Comparison of ENCODE assay signal across 9 mouse cellular contexts in the genomic region with DNA sequence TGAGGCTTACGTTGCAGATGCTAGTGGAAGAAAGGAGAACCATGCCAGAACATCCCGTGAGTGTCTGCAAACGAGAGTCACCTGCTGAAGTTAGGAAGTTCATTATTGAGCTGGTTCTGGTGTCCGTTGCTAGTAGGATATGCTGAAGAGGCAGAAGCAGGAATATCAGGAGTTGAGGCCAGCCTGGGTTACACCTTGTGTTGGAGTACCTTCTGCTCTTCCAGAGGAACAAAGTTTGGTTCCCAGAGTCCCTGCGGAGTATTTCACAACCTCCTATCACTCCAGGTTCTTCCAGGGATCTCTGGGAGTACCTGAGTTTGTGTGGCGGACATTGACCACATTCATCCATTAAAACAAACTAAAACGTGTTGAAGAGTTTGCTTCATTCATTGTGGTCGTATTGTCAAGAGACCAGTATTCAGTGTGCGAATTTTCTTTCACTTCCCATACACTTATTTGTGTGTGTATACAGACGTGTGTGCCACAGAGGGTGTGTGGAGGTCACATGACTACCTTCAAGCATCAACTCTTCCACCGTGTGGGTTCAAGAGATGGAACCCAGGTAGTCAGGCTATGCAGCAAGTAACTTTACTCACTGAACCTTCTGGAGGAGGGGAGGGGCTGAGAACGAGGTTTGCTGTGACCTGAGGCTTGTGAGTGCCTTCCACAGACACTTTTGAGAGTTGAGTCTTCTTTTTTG. TPM values are rescaled to one million over a fixed set of nuclear protein-coding genes. Genes with fewer than 3 reads are reported as not detected.
DNase-seq lines count a peak whose midpoint lies in the region; ATAC-seq and TF ChIP-seq lines count a peak whose summit lies in the region.
"Had no signal": no experiment of that assay in that cellular context is flagged by ENCODE, and none has a peak within 500 bp of the region (broad histone marks: within the 10 kb centered on the region; RNA-seq: fewer than 3 reads in every experiment).

No protein-coding gene starts in this region.

- H3K4me3 ChIP-seq in heart, embryonic 13.5 days = peak overlapping the region; percentile 75
- peak overlapping the region; percentile 88 for H3K4me3 ChIP-seq in ES-Bruce4 (ENCODE audit: low read depth, low read length)
- peak overlapping the region; percentile 79 for H3K4me3 ChIP-seq in hindbrain, embryonic 10.5 days
- peak overlapping the region; percentile 74 for H3K4me3 ChIP-seq in macrophage (ENCODE audit: inconsistent target)

- H3K27ac ChIP-seq in heart, embryonic 13.5 days (replicated peaks) = peak overlapping the region; percentile 63
- H3K27ac ChIP-seq in ES-Bruce4 (ENCODE audit: insufficient read depth, low read length) = no peak overlapping the region
- peak overlapping the region; percentile 93 for H3K27ac ChIP-seq in hindbrain, embryonic 10.5 days
- peak overlapping the region; percentile 64 for H3K27ac ChIP-seq in macrophage

- WGBS in heart, embryonic 13.5 days = 46% methylated on average over 12 of the region's 12 CpGs
- 57% methylated on average over 12 of the region's 12 CpGs for WGBS in hindbrain, embryonic 10.5 days
- 31% methylated on average over 12 of the region's 12 CpGs for WGBS in macrophage (ENCODE audit: missing documents)

- TF ChIP-seq CTCF in ES-Bruce4 (IDR thresholded peaks at IDR 0.05; ENCODE audit: low read depth, low read length) = no peak

- H3K79me2 ChIP-seq in macrophage (ENCODE audit: inconsistent target) = peaks cover 4% of the 10 kb centered on the region

- no peak for TF ChIP-seq EP300 in ES-Bruce4 (IDR thresholded peaks at IDR 0.05; ENCODE audit: insufficient read depth, low read depth, low read length)

- peak overlapping the region; percentile 87 for H3K4me2 ChIP-seq in heart, embryonic 13.5 days

- no peak for TF ChIP-seq POLR2A in ES-Bruce4 (IDR thresholded peaks at IDR 0.05; ENCODE audit: insufficient read depth, low read length)

- ATAC-seq in heart, embryonic 13.5 days (ENCODE audit: extremely low read depth, insufficient number of reproducible peaks, low FRiP score, low TSS enrichment) = no peak
- no peak for ATAC-seq in erythroid progenitor cell, adult 5-6 weeks (replicated peaks; ENCODE audit: low FRiP score, poor library complexity, severe bottlenecking)

- peaks cover 31% of the 10 kb centered on the region for H3K4me1 ChIP-seq in heart, embryonic 13.5 days
- no peaks in the 10 kb centered on the region for H3K4me1 ChIP-seq in ES-Bruce4 (ENCODE audit: control insufficient read depth, insufficient read depth, low read length)
- H3K4me1 ChIP-seq in hindbrain, embryonic 10.5 days (replicated peaks) = peaks cover 39% of the 10 kb centered on the region

- no peaks in the 10 kb centered on the region for H3K27me3 ChIP-seq in heart, embryonic 13.5 days (replicated peaks)
- H3K27me3 ChIP-seq in ES-Bruce4 (ENCODE audit: control insufficient read depth, insufficient read depth, low read length, poor library complexity, severe bottlenecking) = no peaks in the 10 kb centered on the region
- no peaks in the 10 kb centered on the region for H3K27me3 ChIP-seq in hindbrain, embryonic 10.5 days (ENCODE audit: insufficient read depth, poor library complexity, severe bottlenecking)
- H3K27me3 ChIP-seq: Patski had no signal

- H3K9me3 ChIP-seq in heart, embryonic 13.5 days = no peaks in the 10 kb centered on the region
- H3K9me3 ChIP-seq in ES-Bruce4 (replicated peaks; ENCODE audit: control insufficient read depth, insufficient read depth, low read length, poor library complexity, severe bottlenecking) = no peaks in the 10 kb centered on the region
- no peaks in the 10 kb centered on the region for H3K9me3 ChIP-seq in hindbrain, embryonic 10.5 days

- H3K36me3 ChIP-seq in heart, embryonic 13.5 days = peaks cover 36% of the 10 kb centered on the region
- peaks cover 29% of the 10 kb centered on the region for H3K36me3 ChIP-seq in ES-Bruce4 (ENCODE audit: control insufficient read depth, insufficient read depth, low read length, poor library complexity, severe bottlenecking)
- peaks cover 36% of the 10 kb centered on the region for H3K36me3 ChIP-seq in hindbrain, embryonic 10.5 days
- peaks cover 25% of the 10 kb centered on the region for H3K36me3 ChIP-seq in macrophage (ENCODE audit: inconsistent target)

- peak overlapping the region; percentile 92 for H3K9ac ChIP-seq in heart, embryonic 13.5 days
- peak overlapping the region; percentile 51 for H3K9ac ChIP-seq in ES-Bruce4 (ENCODE audit: low read depth, poor library complexity, severe bottlenecking)

- DNase-seq in heart, postnatal 4 days = no peak
- no peak for DNase-seq in hindbrain, embryonic 10.5 days (ENCODE audit: low spot score)
- DNase-seq in embryo, embryonic 10 days (ENCODE audit: low spot score) = no peak
- no peak for DNase-seq in urinary bladder, adult 2 months (ENCODE audit: low spot score)

RNA-seq across cellular contexts. Expression of a gene that starts 6.6 kb away (rescaled TPM):
- polyA plus RNA-seq in heart, embryonic 13.5 days (2015; fragmentation: Nextera tagmentation; extraction: Ambion mirVana) = 425 and 468 TPM in 2 replicates
- total RNA-seq in heart, postnatal 4 days (2021) = 100 to 1,000 TPM; 434 to 461 TPM
- polyA plus RNA-seq in ES-Bruce4 (2011; ENCODE audit: insufficient read depth, insufficient read length, low read depth, missing spikeins) (1,004 and 1,061 TPM in 2 replicates), macrophage (2018) (472 to 610 TPM (median 566 TPM) in 3 replicates)
- polyA plus RNA-seq in hindbrain, embryonic 10.5 days (2016; fragmentation: Nextera tagmentation; extraction: Ambion mirVana) = 673 and 781 TPM in 2 replicates
- 100 to 1,000 TPM in 1 of 26 experiments, 10 to 100 TPM in 22, 1 to 10 TPM in 3; 8.1 to 112 (median 25.9) TPM for total RNA-seq in macrophage (2018; cell fraction: chromatin; rRNA removed)
- total RNA-seq in macrophage (2018; cell fraction: cytosol; rRNA removed) = 100 to 1,000 TPM; 224 to 683 (median 365) TPM
- total RNA-seq in macrophage (2018; cell fraction: nucleus; rRNA removed) = 100 to 1,000 TPM in 1 of 26 experiments, 10 to 100 TPM in 25; 21.9 to 104 (median 47.7) TPM
- 526 and 549 TPM in 2 replicates for total RNA-seq in erythroid progenitor cell, adult 5-6 weeks (2015; ENCODE audit: low replicate concordance)
- total RNA-seq in erythroid progenitor cell, adult 5-6 weeks (2017; ENCODE audit: low replicate concordance) = 375 and 420 TPM in 2 replicates
- polyA plus RNA-seq in urinary bladder, adult 2 months (2012; rRNA removed) = 969 and 1,107 TPM in 2 replicates

RNA-seq across cellular contexts. Expression of a gene that starts 38.2 kb away (rescaled TPM):
- 0.40 and 0.55 TPM in 2 replicates for polyA plus RNA-seq in heart, embryonic 13.5 days (2015; fragmentation: Nextera tagmentation; extraction: Ambion mirVana)
- under 1 TPM; 0.07 to 0.09 TPM for total RNA-seq in heart, postnatal 4 days (2021)
- polyA plus RNA-seq in ES-Bruce4 (2011; ENCODE audit: insufficient read depth, insufficient read length, low read depth, missing spikeins) = 0.58 and 1.3 TPM in 2 replicates
- polyA plus RNA-seq in hindbrain, embryonic 10.5 days (2016; fragmentation: Nextera tagmentation; extraction: Ambion mirVana) = 0.25 and 0.41 TPM in 2 replicates
- under 1 TPM in 1 of 26 experiments, not detected in 25; 0.25 TPM for total RNA-seq in macrophage (2018; cell fraction: chromatin; rRNA removed)
- total RNA-seq in macrophage (2018; cell fraction: cytosol; rRNA removed) = under 1 TPM in 8 of 26 experiments, not detected in 18; under 0.01 to 0.13 (median 0.05) TPM
- under 1 TPM in 4 of 26 experiments, not detected in 22; 0.17 to 0.29 (median 0.19) TPM for total RNA-seq in macrophage (2018; cell fraction: nucleus; rRNA removed)
- polyA plus RNA-seq in macrophage (2018) = not detected in 3 replicates
- 0.42 TPM in 1 of 2 replicates, not detected in the other for total RNA-seq in erythroid progenitor cell, adult 5-6 weeks (2015; ENCODE audit: low replicate concordance)
- not detected in 2 replicates for total RNA-seq in erythroid progenitor cell, adult 5-6 weeks (2017; ENCODE audit: low replicate concordance)
- polyA plus RNA-seq in urinary bladder, adult 2 months (2012; rRNA removed) = 52.9 and 67.7 TPM in 2 replicates
- polyA plus RNA-seq: Patski had no signal

Comparison
In these comparisons a context has a peak if more than half of its experiments do, and no peak if none do; other contexts are left out.
1. RNA of a gene that starts 38.2 kb away (polyA plus RNA-seq): 52.9 to 67.7 TPM in urinary bladder, adult 2 months; 0.58 to 1.3 TPM in ES-Bruce4, 0.40 to 0.55 TPM in heart, embryonic 13.5 days, 0.25 to 0.41 TPM in hindbrain, embryonic 10.5 days and not detected in macrophage; every median in the first group is over 10 times any median in the second.
2. Peak in every context shown above with its lines, with median percentiles within 50 percentile points of each other: H3K4me3 ChIP-seq.